Mouse (Mus musculus) bone marrow, adult 2 months (tissue): Measurements from ENCODE around the gene Gm19426.

ENCODE experiments used
- CTCF ChIP-seq: fragments of 200-500 bp; IDR thresholded peaks from 2 replicates; pipeline ENCODE4 v1.5.1; 2011; ENCODE audit warnings: low read length, control low read depth; ENCODE audit not compliant: control insufficient read depth, insufficient read depth
- POLR2A ChIP-seq: fragments of 200-500 bp; IDR thresholded peaks from 2 replicates; pipeline ENCODE4 v1.6.1; 2011; ENCODE audit warnings: low read depth, mild to moderate bottlenecking, control low read depth, low read length, borderline replicate concordance; ENCODE audit not compliant: control insufficient read depth

DNA sequence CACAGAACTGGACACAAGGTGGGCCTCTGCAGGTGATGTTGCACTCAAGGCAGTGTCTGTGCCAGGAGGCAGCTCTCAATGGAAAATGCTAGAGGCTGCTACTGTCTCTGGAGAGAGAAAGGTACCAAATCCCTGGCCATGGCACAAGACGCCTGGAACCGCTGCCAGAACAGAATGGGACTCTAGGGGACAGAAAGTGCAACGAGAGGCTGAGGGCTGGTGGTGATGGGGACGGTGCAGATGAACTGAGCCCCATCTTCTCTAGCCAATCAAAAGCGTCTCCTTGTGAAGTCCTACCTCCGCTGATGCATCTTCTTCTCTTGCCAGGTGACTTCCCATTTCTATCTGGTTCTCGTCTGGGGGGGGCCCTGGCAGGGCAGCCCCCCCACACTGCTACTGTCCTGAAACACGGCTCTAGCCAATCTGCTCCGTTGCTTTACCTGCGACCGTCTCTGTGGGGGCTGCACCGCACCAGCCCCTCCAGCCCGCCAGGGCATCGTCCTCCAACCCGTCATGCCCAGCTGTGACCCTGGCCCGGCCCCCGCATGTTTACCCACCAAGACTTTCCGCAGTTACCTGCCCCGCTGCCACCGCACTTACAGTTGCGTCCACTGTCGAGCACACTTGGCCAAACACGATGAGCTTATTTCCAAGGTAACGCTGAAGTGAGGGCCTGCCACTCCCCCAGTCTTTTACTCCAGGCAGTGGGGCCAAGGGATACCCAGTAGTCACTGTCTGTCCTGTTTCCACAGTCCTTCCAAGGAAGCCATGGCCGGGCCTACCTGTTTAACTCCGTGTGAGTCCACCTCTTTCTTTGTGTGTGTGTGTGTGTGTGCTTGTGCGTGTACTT is 6.9 kb downstream of the Gm19426 start:
- no peak for TF ChIP-seq CTCF
- no peak for TF ChIP-seq POLR2A
